ENCODE assay signal across 9 mouse cellular contexts in genomic region chr1:89676411-89676810, GRCm38 (mm10).
A peak's percentile ranks its signal among the peaks of the same experiment; 100 is the strongest.
DNase-seq lines count a peak whose midpoint lies in the region; ATAC-seq lines count a peak whose summit lies in the region.
"Had no signal": no experiment of that assay in that cellular context is flagged by ENCODE, and none has a peak within 500 bp of the region (broad histone marks: within the 10 kb centered on the region; RNA-seq: fewer than 3 reads in every experiment).

No protein-coding gene starts in this region.

- ATAC-seq in lung, embryonic 16.5 days (ENCODE audit: low read depth): peak; percentile 44
- ATAC-seq in midbrain, embryonic 15.5 days (replicated peaks): no peak

- H3K9me3 ChIP-seq in lung, embryonic 16.5 days (ENCODE audit: control insufficient read depth, low read length): 0 out of 2 replicates have a peak, but pooled peaks cover 3% of the 10 kb centered on the region
- no peaks in the 10 kb centered on the region for H3K9me3 ChIP-seq in midbrain, embryonic 15.5 days
- H3K9me3 ChIP-seq: liver, embryonic 15.5 days had no signal

- H3K4me2 ChIP-seq in lung, embryonic 16.5 days (ENCODE audit: low read depth, low read length): no peak overlapping the region
- H3K4me2 ChIP-seq in midbrain, embryonic 15.5 days: no peak overlapping the region
- H3K4me2 ChIP-seq: liver, embryonic 15.5 days had no signal

- no peak overlapping the region for H3K4me3 ChIP-seq in lung, embryonic 16.5 days (ENCODE audit: low read length)
- H3K4me3 ChIP-seq in midbrain, embryonic 15.5 days: no peak overlapping the region
- H3K4me3 ChIP-seq: liver, embryonic 15.5 days had no signal

- peaks cover 12% of the 10 kb centered on the region for H3K36me3 ChIP-seq in lung, embryonic 16.5 days (ENCODE audit: control insufficient read depth, insufficient read depth, low read length)
- peaks cover 6% of the 10 kb centered on the region; the same call in 1 of the 2 replicates for H3K36me3 ChIP-seq in midbrain, embryonic 15.5 days (replicated peaks)

- H3K9ac ChIP-seq in lung, embryonic 16.5 days (ENCODE audit: low read length): no peak overlapping the region
- no peak overlapping the region for H3K9ac ChIP-seq in midbrain, embryonic 15.5 days
- H3K9ac ChIP-seq: liver, embryonic 15.5 days had no signal

- no peak overlapping the region for H3K27ac ChIP-seq in lung, embryonic 16.5 days (ENCODE audit: low read length)
- no peak overlapping the region for H3K27ac ChIP-seq in midbrain, embryonic 15.5 days
- H3K27ac ChIP-seq: liver, embryonic 15.5 days had no signal

- H3K4me1 ChIP-seq in lung, embryonic 16.5 days (replicated peaks; ENCODE audit: control insufficient read depth, insufficient read depth, low read length): peaks cover 4% of the 10 kb centered on the region; the same call in 1 of the 2 replicates
- peaks cover 51% of the 10 kb centered on the region for H3K4me1 ChIP-seq in midbrain, embryonic 15.5 days
- H3K4me1 ChIP-seq: liver, embryonic 15.5 days had no signal

- no peaks in the 10 kb centered on the region for H3K27me3 ChIP-seq in lung, embryonic 16.5 days (ENCODE audit: control insufficient read depth, insufficient read depth, low read depth, low read length)
- H3K27me3 ChIP-seq in midbrain, embryonic 15.5 days (replicated peaks): no peaks in the 10 kb centered on the region
- H3K27me3 ChIP-seq: liver, embryonic 15.5 days had no signal

- peak; percentile 18 for DNase-seq in adrenal gland, adult 2 months
- DNase-seq in adrenal gland, adult 8-10 months: no peak
- peak; percentile 15 to 17 for DNase-seq in lung, adult 18-20 months
- no peak for DNase-seq in lung, postnatal 25 days (ENCODE audit: low spot score)
- peak; percentile 83 to 87 for DNase-seq in cerebellum, adult 18-20 months
- DNase-seq in frontal cortex, postnatal 25 days (ENCODE audit: low spot score in 2 of 2): no peak

- 45% methylated on average over 4 of the region's 4 CpGs for WGBS in lung, embryonic 16.5 days
- WGBS in midbrain, embryonic 15.5 days: 57% methylated on average over 4 of the region's 4 CpGs

Comparison
In these comparisons a context has a peak if more than half of its experiments do, and no peak if none do; other contexts are left out.
1. DNase-seq: peak in adrenal gland, adult 2 months (single experiment), lung, adult 18-20 months (2 of 2) and cerebellum, adult 18-20 months (2 of 2); none in adrenal gland, adult 8-10 months (single experiment), lung, postnatal 25 days (single experiment) and frontal cortex, postnatal 25 days (0 of 2).